Mouse (Mus musculus) forebrain, embryonic 10.5 days (tissue): ENCODE results near the gene Rps6ka1. TPM values are rescaled to one million over a fixed set of nuclear protein-coding genes. Genes with fewer than 3 reads are reported as not detected.
A peak's percentile ranks its signal among the peaks of the same experiment; 100 is the strongest.
"Not testable (repeated sequence)": the region's sequence is repeated elsewhere in the genome, so short reads cannot be mapped to it uniquely, and the experiment has no call there.

Experiments used
- DNase-seq: peaks from one replicate; pipeline ENCODE4 v3.0.0-alpha.2; 2017; ENCODE audit warnings: low spot score; ENCODE audit errors: extremely low spot score
- H3K27ac ChIP-seq: fragments of 300-500 bp; sonication (generic); 2 replicates; pipeline ENCODE4 v1.5.1; 2016; ENCODE audit warnings: mild to moderate bottlenecking
- H3K27me3 ChIP-seq: fragments of 300-500 bp; sonication (generic); 2 replicates; pipeline ENCODE4 v1.6.1; 2016; ENCODE audit warnings: mild to moderate bottlenecking; ENCODE audit not compliant: poor library complexity, severe bottlenecking
- H3K36me3 ChIP-seq: fragments of 300-500 bp; sonication (generic); replicated peaks from 2 replicates; pipeline ENCODE4 v1.6.1; 2016; ENCODE audit warnings: mild to moderate bottlenecking, moderate library complexity
- H3K4me1 ChIP-seq: fragments of 300-500 bp; sonication (generic); 2 replicates; pipeline ENCODE4 v1.6.1; 2016
- H3K4me3 ChIP-seq: fragments of 300-500 bp; sonication (generic); 2 replicates; pipeline ENCODE4 v1.5.1; 2016; ENCODE audit warnings: mild to moderate bottlenecking, moderate library complexity
- H3K9me3 ChIP-seq: fragments of 300-500 bp; sonication (generic); 2 replicates; pipeline ENCODE4 v1.6.1; 2016; ENCODE audit warnings: mild to moderate bottlenecking, moderate library complexity
- WGBS: fragments of 180-500 bp; shearing (Covaris S2); methylation state at CpG from one replicate; pipeline ENCODE4 v1.1.7; 2016; 5-methylcytosine and 5-hydroxymethylcytosine counted together
- polyA plus RNA-seq: library from polyadenylated mRNA; unstranded; fragments of >200 nt; fragmentation: Nextera tagmentation; extraction: Ambion mirVana; gene quantifications from 2 replicates; pipeline ENCODE4 v1.2.1, GENCODE M21; 2016

Gene Rps6ka1
- polyA plus RNA-seq, 1 experiment from 2014 or later, result 42.7 TPM

- peak overlapping the region; percentile 40; the same call in 1 of the 2 replicates for H3K27ac ChIP-seq
Measured at GRCm38 (mm10) chr4:133872222-133872811, 15.3 kb downstream of the Rps6ka1 start.

DNA sequence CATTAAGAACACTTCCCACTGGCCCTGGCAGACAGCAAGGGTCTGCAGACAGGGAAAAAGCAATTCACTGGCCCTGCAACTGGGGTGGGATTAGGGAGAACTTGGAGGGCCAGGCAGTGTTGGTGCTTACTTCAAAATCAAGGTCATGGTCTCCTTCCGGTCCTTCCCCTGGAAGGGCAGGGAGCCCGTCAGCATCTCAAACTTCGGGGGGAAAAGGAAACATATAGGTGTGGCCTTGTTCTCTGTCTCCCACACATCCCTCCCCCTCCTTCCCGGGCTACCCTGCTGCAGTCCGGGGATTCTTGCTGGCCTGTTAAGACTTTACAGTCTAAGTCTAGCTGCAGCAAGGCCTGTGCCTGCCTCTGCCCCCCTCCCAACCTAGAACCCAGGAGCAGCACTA is 22.4 kb downstream of the Rps6ka1 start:
- peak overlapping the region; percentile 89 for H3K27ac ChIP-seq
- 77% methylated on average over 5 of the region's 5 CpGs for WGBS
- H3K4me1 ChIP-seq, result peaks cover 28% of the 10 kb centered on the region
- H3K36me3 ChIP-seq, result peaks cover 61% of the 10 kb centered on the region
- H3K9me3 ChIP-seq, result no peaks in the 10 kb centered on the region
- peak overlapping the region; percentile 23; the same call in 1 of the 2 replicates for H3K4me3 ChIP-seq
- no peaks in the 10 kb centered on the region for H3K27me3 ChIP-seq
- no peak for DNase-seq

More at GRCm38 (mm10) chr4:133872222-133872811, 15.3 kb downstream of the Rps6ka1 start:
- peaks cover 16% of the 10 kb centered on the region for H3K4me1 ChIP-seq
- no peaks in the 10 kb centered on the region for H3K27me3 ChIP-seq
- H3K36me3 ChIP-seq, result peaks cover 45% of the 10 kb centered on the region
- H3K4me3 ChIP-seq, result no peak overlapping the region
- no peaks in the 10 kb centered on the region for H3K9me3 ChIP-seq
- WGBS, result 89% methylated on average over 7 of the region's 7 CpGs
- DNase-seq, result no peak

- peak overlapping the region; percentile 89 for H3K27ac ChIP-seq
- 39% methylated on average over 13 of the region's 13 CpGs for WGBS
Measured at GRCm38 (mm10) chr4:133864380-133864981, 23.1 kb downstream of the Rps6ka1 start.

GRCm38 (mm10) chr4:133863795-133864379 is 23.7 kb downstream of the Rps6ka1 start:
- 60% methylated on average over 12 of the region's 12 CpGs for WGBS
- Histone ChIP-seq H3K27ac (peak overlapping the region; percentile 89), H3K36me3 (peaks cover 65% of the 10 kb centered on the region), H3K4me3 (peak overlapping the region; percentile 23; the same call in 1 of the 2 replicates), H3K4me1 (peaks cover 28% of the 10 kb centered on the region), H3K9me3 (no peaks in the 10 kb centered on the region), H3K27me3 (no peaks in the 10 kb centered on the region)
- no peak for DNase-seq

More at GRCm38 (mm10) chr4:133864380-133864981, 23.1 kb downstream of the Rps6ka1 start:
- Histone ChIP-seq H3K4me1 (peaks cover 28% of the 10 kb centered on the region), H3K36me3 (peaks cover 65% of the 10 kb centered on the region), H3K27me3 (no peaks in the 10 kb centered on the region), H3K9me3 (no peaks in the 10 kb centered on the region), H3K4me3 (peak overlapping the region; percentile 23; the same call in 1 of the 2 replicates)
- peak; percentile 34 for DNase-seq

DNA sequence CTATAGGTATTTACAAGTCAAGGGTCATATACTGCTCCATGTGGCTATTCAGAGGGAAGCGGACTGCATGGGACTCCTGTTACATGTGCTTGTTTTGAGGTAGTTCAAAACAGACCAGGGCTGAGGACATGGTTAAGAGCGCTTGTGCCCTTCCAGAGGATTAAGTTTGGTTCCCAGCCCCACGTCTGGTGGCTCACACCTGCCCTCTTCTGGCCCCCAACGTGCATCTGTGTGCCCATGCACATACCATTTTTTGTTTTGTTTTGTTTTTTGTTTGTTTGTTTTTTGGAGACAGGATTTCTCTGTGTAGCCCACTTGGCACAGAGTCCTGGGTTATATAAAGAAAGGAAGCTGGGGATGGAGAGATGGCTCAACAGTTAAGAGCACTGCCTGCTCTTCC is 30.1 kb downstream of the Rps6ka1 start:
- H3K27me3 ChIP-seq, result no peaks in the 10 kb centered on the region
- H3K4me3 ChIP-seq, result no peak overlapping the region
- no peak overlapping the region for H3K27ac ChIP-seq
- peaks cover 39% of the 10 kb centered on the region for H3K36me3 ChIP-seq
- no peak for DNase-seq
- H3K9me3 ChIP-seq, result no peaks in the 10 kb centered on the region
- 71% methylated on average over 4 of the region's 4 CpGs for WGBS
- peaks cover 6% of the 10 kb centered on the region; the same call in 1 of the 2 replicates for H3K4me1 ChIP-seq

DNA sequence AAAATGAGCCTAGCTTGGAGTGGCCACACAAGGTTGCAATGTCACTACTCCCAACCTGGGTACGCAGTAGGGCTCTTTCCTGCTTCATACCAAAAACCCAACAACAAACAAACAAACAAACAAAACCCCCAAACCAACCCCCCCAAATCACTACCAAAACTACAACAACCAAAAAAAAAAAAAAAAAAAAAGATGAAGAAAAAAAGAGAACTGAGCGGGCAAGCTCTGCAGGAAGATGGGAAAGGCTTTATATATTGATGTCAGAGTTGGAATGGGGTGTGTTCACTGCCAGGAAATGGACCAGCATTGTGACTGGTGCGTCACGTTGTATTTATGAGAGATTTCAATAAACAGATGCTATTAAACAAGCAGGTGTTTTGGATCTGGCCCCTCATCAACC is 33.0 kb downstream of the Rps6ka1 start:
- Histone ChIP-seq H3K36me3 (peaks cover 30% of the 10 kb centered on the region), H3K4me1 (peaks cover 6% of the 10 kb centered on the region; the same call in 1 of the 2 replicates), H3K9me3 (no peaks in the 10 kb centered on the region), H3K27me3 (no peaks in the 10 kb centered on the region), H3K27ac (no peak overlapping the region), H3K4me3 (no peak overlapping the region)
- 98% methylated on average over 4 of the region's 4 CpGs for WGBS
- DNase-seq, result no peak

DNA sequence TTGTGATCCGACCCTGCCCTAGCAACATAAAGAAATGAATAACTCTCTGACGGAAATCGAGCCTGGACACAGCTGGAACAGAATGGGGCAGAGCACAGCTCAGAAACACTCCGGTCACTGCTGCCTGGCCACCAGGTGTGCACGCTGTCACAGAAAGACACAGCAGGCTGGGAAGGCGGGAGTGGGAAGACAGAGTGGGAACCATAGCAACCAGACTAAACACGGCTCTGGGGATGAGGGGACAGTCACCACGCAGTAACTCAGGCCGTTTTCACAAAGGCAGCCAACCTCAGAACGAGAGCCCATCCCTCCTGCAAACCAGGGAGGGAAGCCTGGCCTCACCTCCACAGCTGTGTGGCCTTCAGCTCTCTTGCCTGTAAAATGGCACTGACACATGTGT is 34.0 kb downstream of the Rps6ka1 start:
- DNase-seq, result no peak
- H3K27ac ChIP-seq, result no peak overlapping the region
- 70% methylated on average over 10 of the region's 10 CpGs for WGBS
- H3K4me1 ChIP-seq, result peaks cover 6% of the 10 kb centered on the region; the same call in 1 of the 2 replicates
- peaks cover 27% of the 10 kb centered on the region for H3K36me3 ChIP-seq
- no peak overlapping the region for H3K4me3 ChIP-seq
- no peaks in the 10 kb centered on the region for H3K27me3 ChIP-seq
- no peaks in the 10 kb centered on the region for H3K9me3 ChIP-seq

GRCm38 (mm10) chr4:133846625-133847024 is 41.0 kb downstream of the Rps6ka1 start:
- H3K4me3 ChIP-seq, result no peak overlapping the region
- DNase-seq, result no peak
- H3K9me3 ChIP-seq, result no peaks in the 10 kb centered on the region
- no peak overlapping the region for H3K27ac ChIP-seq
- H3K27me3 ChIP-seq, result no peaks in the 10 kb centered on the region
- H3K36me3 ChIP-seq, result peaks cover 40% of the 10 kb centered on the region
- 93% methylated on average over 1 of the region's 1 CpGs for WGBS
- H3K4me1 ChIP-seq, result no peaks in the 10 kb centered on the region

GRCm38 (mm10) chr4:133845060-133845459 is 42.5 kb downstream of the Rps6ka1 start:
- no peak overlapping the region for H3K27ac ChIP-seq
- 90% methylated on average over 9 of the region's 9 CpGs for WGBS
- peaks cover 26% of the 10 kb centered on the region for H3K36me3 ChIP-seq
- no peaks in the 10 kb centered on the region for H3K9me3 ChIP-seq
- no peak overlapping the region for H3K4me3 ChIP-seq
- no peak for DNase-seq
- H3K27me3 ChIP-seq, result no peaks in the 10 kb centered on the region
- peaks cover 8% of the 10 kb centered on the region for H3K4me1 ChIP-seq

GRCm38 (mm10) chr4:133844209-133844841 is 43.3 kb downstream of the Rps6ka1 start:
- no peaks in the 10 kb centered on the region for H3K27me3 ChIP-seq
- H3K27ac ChIP-seq, result no peak overlapping the region
- H3K4me3 ChIP-seq, result no peak overlapping the region
- peaks cover 22% of the 10 kb centered on the region for H3K36me3 ChIP-seq
- WGBS, result 87% methylated on average over 14 of the region's 14 CpGs
- DNase-seq, result no peak
- H3K4me1 ChIP-seq, result peaks cover 8% of the 10 kb centered on the region
- no peaks in the 10 kb centered on the region for H3K9me3 ChIP-seq

GRCm38 (mm10) chr4:133842992-133843737 is 44.4 kb downstream of the Rps6ka1 start:
- WGBS, result 94% methylated on average over 9 of the region's 10 CpGs
- peaks cover 8% of the 10 kb centered on the region for H3K4me1 ChIP-seq
- no peak overlapping the region for H3K4me3 ChIP-seq
- no peak for DNase-seq
- H3K36me3 ChIP-seq, result peaks cover 14% of the 10 kb centered on the region
- H3K27me3 ChIP-seq, result no peaks in the 10 kb centered on the region
- H3K27ac ChIP-seq, result no peak overlapping the region
- H3K9me3 ChIP-seq, result no peaks in the 10 kb centered on the region

GRCm38 (mm10) chr4:133841756-133842483 is 45.7 kb downstream of the Rps6ka1 start:
- H3K9me3 ChIP-seq, H3K27me3 ChIP-seq, H3K4me3 ChIP-seq, H3K36me3 ChIP-seq, H3K27ac ChIP-seq, DNase-seq, H3K4me1 ChIP-seq: not testable (repeated sequence)
- WGBS, result 97% methylated on average over 7 of the region's 7 CpGs
